Mouse (Mus musculus) small intestine, adult 2 months (tissue): ENCODE data around the gene Gab2.

Experiments
- CTCF ChIP-seq: fragments of 200-500 bp; IDR thresholded peaks from 2 replicates; pipeline ENCODE4 v1.5.1; 2012; ENCODE audit warnings: low read depth, mild to moderate bottlenecking, control low read depth, inconsistent platforms, low read length, moderate library complexity, mixed read lengths; ENCODE audit not compliant: insufficient replicate concordance, insufficient read length; ENCODE audit errors: extremely low read depth
- POLR2A ChIP-seq: fragments of 200-500 bp; IDR thresholded peaks from 2 replicates; pipeline ENCODE4 v1.6.1; 2012; ENCODE audit warnings: low read depth, mild to moderate bottlenecking, control low read depth, inconsistent platforms, low read length, moderate library complexity

- TF ChIP-seq CTCF (no peak), POLR2A (no peak)
Measured at GRCm38 (mm10) chr7:97358347-97358746, 277.0 kb downstream of the Gab2 start.
